Mouse (Mus musculus): ENCODE data around the gene Ctbp2. TPM values are rescaled to one million over a fixed set of nuclear protein-coding genes. Genes with fewer than 3 reads are reported as not detected.

Gene Ctbp2
- total RNA-seq (2023), result 40.6 and 60.7 TPM in 2 replicates

DNA sequence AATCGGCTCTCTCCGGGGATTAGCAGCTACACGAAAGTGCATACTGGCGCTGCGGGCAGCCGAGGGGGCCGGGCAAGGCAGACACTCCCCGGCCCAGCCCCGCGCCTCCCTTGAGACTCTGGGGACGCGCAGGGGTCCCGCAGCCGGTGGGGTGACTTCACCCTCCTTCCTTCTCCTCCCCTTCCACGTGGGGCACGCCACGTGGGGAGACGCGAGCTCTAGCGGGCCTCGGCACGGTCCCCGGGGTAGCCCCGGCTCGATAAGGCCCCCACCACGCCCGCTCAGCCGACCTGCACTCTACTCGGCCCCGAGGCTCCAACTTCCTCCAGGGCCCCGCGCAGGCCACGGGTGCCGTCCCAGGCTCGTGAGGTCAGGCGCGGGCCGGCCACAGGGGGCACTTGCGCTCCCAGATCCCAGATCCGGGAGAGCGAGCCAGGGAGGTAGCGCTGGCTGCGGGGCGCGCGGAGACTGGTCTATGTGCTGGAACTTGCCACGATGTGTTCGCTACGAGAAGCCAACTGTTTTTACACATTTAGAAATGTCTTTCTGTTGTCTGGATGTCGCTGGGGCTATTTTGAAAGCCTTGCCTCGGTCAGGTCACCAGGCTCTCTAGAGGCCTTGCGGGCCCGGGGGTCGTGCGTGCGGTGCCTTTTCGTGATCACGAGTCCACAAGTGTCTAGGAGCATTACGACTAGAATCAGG is at the start of gene Ctbp2:
TSS of gene Ctbp2 (minus strand) at position 356 of the 702 bp plus-strand sequence.

DNA sequence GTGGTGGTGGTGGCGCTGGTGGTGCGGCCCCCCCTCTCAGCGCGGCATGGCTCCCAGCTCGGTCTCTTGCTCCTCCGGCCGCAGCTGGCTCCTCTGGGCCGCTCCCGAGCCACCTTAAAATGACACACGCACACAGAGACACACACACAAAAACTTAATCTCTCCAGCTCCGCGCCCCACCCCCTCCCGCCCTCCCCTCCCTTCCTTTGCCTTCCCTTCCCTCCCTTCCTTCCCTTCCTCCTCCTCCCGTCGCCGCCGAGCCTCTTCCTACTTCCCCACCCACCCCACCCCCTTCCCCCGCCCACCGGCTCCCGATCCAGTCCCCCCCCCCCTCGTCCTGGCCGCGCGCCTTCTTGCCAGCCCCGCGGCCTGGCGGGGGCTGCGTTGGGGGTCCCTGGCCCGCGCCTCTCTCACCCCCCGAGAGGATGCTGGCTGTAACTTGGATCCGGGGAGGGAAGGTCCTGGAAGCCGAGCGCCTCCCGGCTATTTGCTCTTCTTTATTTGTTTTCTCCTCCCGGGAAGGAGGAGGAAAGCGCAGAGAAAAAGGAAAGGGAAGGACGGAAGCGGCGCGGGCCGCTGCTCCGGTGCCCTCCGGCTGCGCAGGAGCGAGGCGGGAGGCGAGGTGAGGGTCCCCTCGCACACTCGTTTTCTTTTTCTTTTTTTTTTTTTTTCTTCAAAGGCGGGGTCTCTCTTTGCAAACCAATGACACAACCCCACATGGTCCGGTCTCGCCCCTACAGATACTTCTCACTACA is 733 bp downstream of the Ctbp2 start, which contains the start of gene Fgfr2:
TSS of gene Fgfr2 (minus strand) at position 107 of the 755 bp plus-strand sequence.

Other genes starting within 250 kb of the Ctbp2 start
- 31.3 and 48.2 TPM in 2 replicates for gene Zranb1, start 193.2 kb downstream of the Ctbp2 start, total RNA-seq (2023)
- 0.20 TPM in 1 of 2 replicates, not detected in the other for gene Fgfr2, start 1.0 kb downstream of the Ctbp2 start, total RNA-seq (2023)

All from neutrophil, adult 65 days (primary cell).